Mouse (Mus musculus) limb, embryonic 10.5 days (tissue): Measurements from ENCODE around the gene Fchsd2. TPM values are rescaled to one million over a fixed set of nuclear protein-coding genes. Genes with fewer than 3 reads are reported as not detected.

ENCODE experiments used
- DNase-seq: peaks from one replicate; pipeline ENCODE4 v3.0.0-alpha.2; 2017; ENCODE audit warnings: low spot score
- H3K27ac ChIP-seq: fragments of 300-500 bp; sonication (generic); 2 replicates; pipeline ENCODE4 v1.5.1; 2016; ENCODE audit warnings: mild to moderate bottlenecking
- H3K27me3 ChIP-seq: fragments of 300-500 bp; sonication (generic); 2 replicates; pipeline ENCODE4 v1.6.1; 2016; ENCODE audit warnings: low read depth, mild to moderate bottlenecking; ENCODE audit not compliant: poor library complexity, severe bottlenecking
- H3K36me3 ChIP-seq: fragments of 300-500 bp; sonication (generic); 2 replicates; pipeline ENCODE4 v1.6.1; 2016; ENCODE audit warnings: mild to moderate bottlenecking, moderate library complexity
- H3K4me1 ChIP-seq: fragments of 300-500 bp; sonication (generic); 2 replicates; pipeline ENCODE4 v1.6.1; 2016
- H3K4me3 ChIP-seq: fragments of 300-500 bp; sonication (generic); 2 replicates; pipeline ENCODE4 v1.5.1; 2016; ENCODE audit warnings: mild to moderate bottlenecking, moderate library complexity
- H3K9me3 ChIP-seq: fragments of 300-500 bp; sonication (generic); replicated peaks from 2 replicates; pipeline ENCODE4 v1.6.1; 2016; ENCODE audit warnings: mild to moderate bottlenecking
- WGBS: fragments of 180-500 bp; shearing (Covaris S2); methylation state at CpG from one replicate; pipeline ENCODE4 v1.1.7; 2016; 5-methylcytosine and 5-hydroxymethylcytosine counted together
- polyA plus RNA-seq: library from polyadenylated mRNA; unstranded; fragments of >200 nt; fragmentation: Nextera tagmentation; extraction: Ambion mirVana; gene quantifications from 2 replicates; pipeline ENCODE4 v1.2.1, GENCODE M21; 2016

Fchsd2 gene
- polyA plus RNA-seq, 1 experiment from 2014 or later = 21.5 TPM

GRCm38 (mm10) chr7:101261941-101262546, 169.4 kb downstream of the Fchsd2 start:
- Histone ChIP-seq H3K27ac (no peak overlapping the region), H3K4me1 (no peaks in the 10 kb centered on the region), H3K27me3 (no peaks in the 10 kb centered on the region), H3K36me3 (peaks cover 46% of the 10 kb centered on the region), H3K9me3 (no peaks in the 10 kb centered on the region), H3K4me3 (no peak overlapping the region)
- DNase-seq = no peak
- WGBS = 89% methylated on average over 4 of the region's 4 CpGs

- Histone ChIP-seq H3K9me3 (no peaks in the 10 kb centered on the region), H3K4me3 (no peak overlapping the region), H3K27me3 (no peaks in the 10 kb centered on the region), H3K27ac (no peak overlapping the region), H3K36me3 (peaks cover 44% of the 10 kb centered on the region), H3K4me1 (no peaks in the 10 kb centered on the region)
- DNase-seq = no peak
Observed at GRCm38 (mm10) chr7:101263511-101263910, 170.8 kb downstream of the Fchsd2 start.

GRCm38 (mm10) chr7:101267457-101268259, 175.0 kb downstream of the Fchsd2 start:
- 77% methylated on average over 3 of the region's 3 CpGs for WGBS
- Histone ChIP-seq H3K27ac (no peak overlapping the region), H3K4me3 (no peak overlapping the region), H3K36me3 (peaks cover 32% of the 10 kb centered on the region), H3K9me3 (no peaks in the 10 kb centered on the region), H3K27me3 (no peaks in the 10 kb centered on the region), H3K4me1 (no peaks in the 10 kb centered on the region)
- DNase-seq = no peak

GRCm38 (mm10) chr7:101271602-101272001, 178.9 kb downstream of the Fchsd2 start:
- no peak overlapping the region for H3K27ac ChIP-seq

GRCm38 (mm10) chr7:101272466-101273160, 179.9 kb downstream of the Fchsd2 start:
- no peak overlapping the region for H3K4me3 ChIP-seq
- H3K27me3 ChIP-seq = no peaks in the 10 kb centered on the region
- H3K27ac ChIP-seq = no peak overlapping the region
- 90% methylated on average over 8 of the region's 8 CpGs for WGBS
- H3K9me3 ChIP-seq = no peaks in the 10 kb centered on the region
- H3K36me3 ChIP-seq = peaks cover 50% of the 10 kb centered on the region
- no peaks in the 10 kb centered on the region for H3K4me1 ChIP-seq
- DNase-seq = no peak

More at GRCm38 (mm10) chr7:101271602-101272001, 178.9 kb downstream of the Fchsd2 start:
- H3K4me3 ChIP-seq = no peak overlapping the region
- no peak for DNase-seq
- H3K36me3 ChIP-seq = peaks cover 42% of the 10 kb centered on the region
- H3K27me3 ChIP-seq = no peaks in the 10 kb centered on the region
- 80% methylated on average over 1 of the region's 1 CpGs for WGBS
- H3K4me1 ChIP-seq = no peaks in the 10 kb centered on the region
- H3K9me3 ChIP-seq = no peaks in the 10 kb centered on the region

GRCm38 (mm10) chr7:101282721-101283120, 190.1 kb downstream of the Fchsd2 start:
- no peak for DNase-seq
- peaks cover 82% of the 10 kb centered on the region for H3K36me3 ChIP-seq
- no peaks in the 10 kb centered on the region for H3K9me3 ChIP-seq
- H3K4me1 ChIP-seq = no peaks in the 10 kb centered on the region
- WGBS = 96% methylated on average over 3 of the region's 3 CpGs
- no peak overlapping the region for H3K27ac ChIP-seq
- no peaks in the 10 kb centered on the region for H3K27me3 ChIP-seq
- no peak overlapping the region for H3K4me3 ChIP-seq

GRCm38 (mm10) chr7:101284504-101284903, 191.8 kb downstream of the Fchsd2 start:
- no peaks in the 10 kb centered on the region for H3K4me1 ChIP-seq
- peaks cover 73% of the 10 kb centered on the region for H3K36me3 ChIP-seq
- H3K27ac ChIP-seq = no peak overlapping the region
- DNase-seq = no peak
- 83% methylated on average over 1 of the region's 1 CpGs for WGBS
- no peaks in the 10 kb centered on the region for H3K27me3 ChIP-seq
- no peak overlapping the region for H3K4me3 ChIP-seq
- H3K9me3 ChIP-seq = no peaks in the 10 kb centered on the region

GRCm38 (mm10) chr7:101286891-101287290, 194.2 kb downstream of the Fchsd2 start:
- Histone ChIP-seq H3K9me3 (no peaks in the 10 kb centered on the region), H3K4me3 (no peak overlapping the region), H3K4me1 (no peaks in the 10 kb centered on the region), H3K27me3 (no peaks in the 10 kb centered on the region), H3K36me3 (peaks cover 71% of the 10 kb centered on the region), H3K27ac (no peak overlapping the region)
- 85% methylated on average over 4 of the region's 4 CpGs for WGBS
- DNase-seq = no peak

- Histone ChIP-seq H3K4me1 (no peaks in the 10 kb centered on the region), H3K27ac (no peak overlapping the region), H3K27me3 (no peaks in the 10 kb centered on the region), H3K9me3 (no peaks in the 10 kb centered on the region), H3K4me3 (no peak overlapping the region), H3K36me3 (peaks cover 69% of the 10 kb centered on the region)
- no peak for DNase-seq
- WGBS = 86% methylated on average over 2 of the region's 2 CpGs
Observed at GRCm38 (mm10) chr7:101287820-101288219, 195.2 kb downstream of the Fchsd2 start.

GRCm38 (mm10) chr7:101288436-101288835, 195.8 kb downstream of the Fchsd2 start:
- peak; percentile 68 for DNase-seq
- Histone ChIP-seq H3K4me1 (no peaks in the 10 kb centered on the region; the same call in 1 of the 2 replicates), H3K27me3 (no peaks in the 10 kb centered on the region), H3K4me3 (no peak overlapping the region), H3K36me3 (peaks cover 66% of the 10 kb centered on the region), H3K27ac (no peak overlapping the region), H3K9me3 (no peaks in the 10 kb centered on the region)
- 34% methylated on average over 4 of the region's 4 CpGs for WGBS

- WGBS = 89% methylated on average over 10 of the region's 10 CpGs
- H3K27ac ChIP-seq = no peak overlapping the region
Observed at GRCm38 (mm10) chr7:101290401-101290800, 197.7 kb downstream of the Fchsd2 start.

GRCm38 (mm10) chr7:101291211-101291610, 198.5 kb downstream of the Fchsd2 start:
- peaks cover 5% of the 10 kb centered on the region; the same call in 1 of the 2 replicates for H3K27me3 ChIP-seq
- no peak overlapping the region for H3K4me3 ChIP-seq
- DNase-seq = no peak
- no peaks in the 10 kb centered on the region for H3K9me3 ChIP-seq
- peaks cover 68% of the 10 kb centered on the region for H3K36me3 ChIP-seq
- peaks cover 2% of the 10 kb centered on the region for H3K4me1 ChIP-seq
- 88% methylated on average over 5 of the region's 5 CpGs for WGBS
- no peak overlapping the region for H3K27ac ChIP-seq

More at GRCm38 (mm10) chr7:101290401-101290800, 197.7 kb downstream of the Fchsd2 start:
- no peaks in the 10 kb centered on the region for H3K27me3 ChIP-seq
- peaks cover 70% of the 10 kb centered on the region for H3K36me3 ChIP-seq
- no peak overlapping the region for H3K4me3 ChIP-seq
- H3K4me1 ChIP-seq = no peaks in the 10 kb centered on the region; the same call in 1 of the 2 replicates
- DNase-seq = no peak
- no peaks in the 10 kb centered on the region for H3K9me3 ChIP-seq

GRCm38 (mm10) chr7:101291641-101292040, 199.0 kb downstream of the Fchsd2 start:
- WGBS = 88% methylated on average over 8 of the region's 8 CpGs
- H3K27ac ChIP-seq = no peak overlapping the region
- DNase-seq = no peak
- H3K27me3 ChIP-seq = peaks cover 8% of the 10 kb centered on the region
- H3K4me3 ChIP-seq = no peak overlapping the region
- peaks cover 64% of the 10 kb centered on the region for H3K36me3 ChIP-seq
- H3K9me3 ChIP-seq = no peaks in the 10 kb centered on the region
- peaks cover 6% of the 10 kb centered on the region for H3K4me1 ChIP-seq
